ENCODE assay signal across 34 mouse cellular contexts in the genomic region with DNA sequence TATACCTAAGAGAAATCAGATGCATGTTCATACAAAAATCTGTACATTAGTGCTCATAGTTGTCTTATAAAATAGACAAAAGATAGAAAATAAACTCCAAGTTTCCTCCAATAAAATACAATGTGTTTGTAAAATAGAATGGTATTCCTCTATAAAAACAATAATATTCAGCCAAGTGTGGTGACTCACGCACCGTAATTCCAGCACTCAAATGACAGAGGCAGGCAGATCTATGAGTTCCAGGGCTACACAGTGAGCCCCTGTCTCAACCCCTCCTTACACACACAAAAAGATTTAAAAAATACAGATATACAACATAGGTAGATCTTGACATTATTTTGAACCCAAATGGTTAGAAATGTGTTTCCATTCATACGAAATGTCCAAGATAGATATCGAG. TPM values are rescaled to one million over a fixed set of nuclear protein-coding genes. Genes with fewer than 3 reads are reported as not detected.
"Had no signal": no experiment of that assay in that cellular context is flagged by ENCODE, and none has a peak within 500 bp of the region (broad histone marks: within the 10 kb centered on the region; RNA-seq: fewer than 3 reads in every experiment).

No protein-coding gene starts in this region.

- H3K27me3 ChIP-seq: heart, embryonic 12.5 days; heart, embryonic 13.5 days; heart, embryonic 15.5 days; hindbrain, embryonic 12.5 days; hindbrain, embryonic 13.5 days; hindbrain, embryonic 15.5 days; intestine, embryonic 15.5 days; kidney, embryonic 15.5 days had no signal

- H3K36me3 ChIP-seq: heart, embryonic 12.5 days; heart, embryonic 13.5 days; heart, embryonic 15.5 days; intestine, embryonic 15.5 days; kidney, embryonic 15.5 days had no signal

- H3K4me3 ChIP-seq: heart, embryonic 12.5 days; heart, embryonic 13.5 days; heart, embryonic 15.5 days; hindbrain, embryonic 10.5 days; hindbrain, embryonic 12.5 days; hindbrain, embryonic 13.5 days; hindbrain, embryonic 15.5 days; intestine, embryonic 15.5 days; kidney, embryonic 15.5 days; layer of hippocampus, adult 2 months; left cerebral cortex, adult 2 months had no signal

- H3K27ac ChIP-seq: heart, embryonic 13.5 days; heart, embryonic 15.5 days; hindbrain, embryonic 10.5 days; hindbrain, embryonic 12.5 days; hindbrain, embryonic 13.5 days; hindbrain, embryonic 15.5 days; hindbrain, postnatal 0 days; intestine, embryonic 15.5 days; kidney, embryonic 15.5 days; kidney, postnatal 0 days; layer of hippocampus, adult 2 months; left cerebral cortex, adult 2 months had no signal

- DNase-seq: heart, postnatal 10 days; heart, postnatal 14 days; heart, postnatal 36 days; heart, postnatal 4 days; kidney, adult 11 months; kidney, adult 18-20 months; kidney, adult 2 months; kidney, adult 8-10 months; kidney, adult 9 months; kidney, postnatal 10 days; kidney, postnatal 14 days; kidney, postnatal 25 days; kidney, postnatal 36 days; kidney, postnatal 4 days; layer of hippocampus, adult 9-11 months; layer of hippocampus, postnatal 36 days had no signal

- H3K9ac ChIP-seq: heart, embryonic 12.5 days; heart, embryonic 13.5 days; heart, embryonic 15.5 days; hindbrain, embryonic 12.5 days; hindbrain, embryonic 13.5 days; hindbrain, embryonic 15.5 days; intestine, embryonic 15.5 days; kidney, embryonic 15.5 days had no signal

- ATAC-seq: hindbrain, embryonic 16.5 days; hindbrain, postnatal 0 days; inflammation-experienced regulatory T-cells, adult 6 months; intestine, embryonic 15.5 days; intestine, embryonic 16.5 days; intestine, postnatal 0 days had no signal

- H3K9me3 ChIP-seq: heart, embryonic 12.5 days; heart, embryonic 13.5 days; heart, embryonic 15.5 days; hindbrain, embryonic 10.5 days; hindbrain, embryonic 12.5 days; hindbrain, embryonic 13.5 days; hindbrain, embryonic 15.5 days; intestine, embryonic 15.5 days; kidney, embryonic 15.5 days had no signal

- H3K4me2 ChIP-seq: heart, embryonic 11.5 days; heart, embryonic 12.5 days; heart, embryonic 13.5 days; heart, embryonic 15.5 days; hindbrain, embryonic 12.5 days; hindbrain, embryonic 13.5 days; hindbrain, embryonic 15.5 days; intestine, embryonic 15.5 days; kidney, embryonic 15.5 days had no signal

RNA-seq across cellular contexts. Expression of gene Scd4, which starts 59.0 kb away (rescaled TPM):
- polyA plus RNA-seq: hindbrain, embryonic 10.5 days had no signal
